Mouse (Mus musculus) mouse trophoblast stem cell (cell line): ENCODE measurements around the gene Gatb.

Experiments
- in situ Hi-C, 2 experiments: fragments of 300-500 bp; cut with MseI, MboI; formaldehyde crosslinking; loops; 2 replicates in 1 of 2; 3 replicates in 1 of 2; pipeline ENCODE4 v1.15.1; 2025

Gene Gatb

DNA sequence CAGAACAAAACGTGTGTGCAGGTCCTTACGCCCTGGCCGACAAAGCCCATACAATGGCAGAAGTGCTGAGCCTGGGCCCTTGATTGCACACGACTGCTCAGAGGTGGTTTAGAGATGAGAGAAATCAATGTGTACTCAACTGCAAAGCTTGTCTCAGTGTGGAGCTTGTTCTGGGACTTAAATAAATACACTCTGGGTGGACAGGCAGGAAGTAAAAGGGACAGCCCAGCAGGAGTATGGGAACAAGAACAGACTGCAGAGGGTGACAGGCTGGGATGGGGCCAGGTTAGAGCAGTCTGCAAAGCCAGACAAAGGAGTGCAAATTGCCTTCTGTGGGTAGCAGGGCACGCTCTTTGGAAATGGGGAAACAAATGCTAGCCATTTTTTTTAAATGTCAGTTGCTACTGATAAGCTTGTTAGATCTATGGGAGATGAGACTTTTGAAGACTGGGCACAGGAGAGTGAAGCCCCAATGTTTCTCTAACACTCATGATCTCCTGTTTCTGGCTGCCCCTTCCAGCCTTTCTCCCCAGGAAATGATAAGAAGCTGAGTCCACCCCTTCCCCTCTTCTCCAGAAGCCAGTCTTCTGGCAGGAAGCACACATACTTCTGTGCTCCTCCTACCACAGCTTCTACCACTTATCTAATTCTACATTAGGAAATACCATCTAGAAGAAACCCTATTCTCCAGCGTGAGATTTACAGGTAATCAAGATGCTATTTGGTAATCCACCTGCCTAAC is 129.4 kb downstream of the Gatb start:
- in situ Hi-C loops, result no loop called here
